Mouse (Mus musculus) left cerebral cortex, adult 9 months (tissue): ENCODE results near the gene Tmed4.

ENCODE experiments used
- DNase-seq, 2 experiments: peaks; one replicate each; pipeline ENCODE4 v3.0.0; 2022; ENCODE audit warnings: low spot score in 2 of 2

Gene Tmed4

DNA sequence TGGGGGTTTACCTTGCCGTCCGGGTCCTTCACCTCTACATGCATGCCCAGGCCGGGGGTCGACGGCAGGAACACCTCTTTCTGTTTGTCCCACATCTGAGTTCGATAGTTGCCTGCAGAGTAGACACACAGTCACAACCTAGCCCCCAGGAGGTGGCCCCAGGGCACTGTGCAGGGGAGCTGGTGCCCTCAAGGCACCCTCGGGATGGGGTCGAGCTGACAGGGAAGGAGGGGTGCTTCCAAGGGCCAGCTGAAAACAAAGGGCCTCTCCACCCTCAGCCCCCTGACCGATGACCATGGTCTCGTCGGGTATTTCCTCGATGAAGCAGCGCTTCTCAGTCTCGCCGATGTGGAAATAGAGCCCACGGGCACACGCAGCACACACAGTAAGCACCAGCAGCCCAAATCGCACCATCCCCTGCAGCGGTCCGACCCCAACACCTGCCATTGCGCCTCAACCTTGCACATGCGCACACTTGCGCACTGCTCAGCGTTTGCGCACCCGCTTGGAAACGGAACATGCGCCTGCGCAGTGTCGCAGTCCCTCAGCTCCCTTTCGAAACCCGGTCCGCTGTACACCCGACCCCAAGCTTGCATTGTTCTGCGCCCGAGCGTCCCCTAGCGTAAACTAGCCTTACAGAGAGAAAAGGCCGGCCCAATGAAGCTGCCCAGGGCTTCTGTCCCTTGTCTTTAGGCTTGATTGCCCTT, at the start of gene Tmed4:
Gene Tmed4, minus strand, starts transcription at position 484 of the 707 bp plus-strand sequence.
- peak; percentile 87 to 99 for DNase-seq

DNA sequence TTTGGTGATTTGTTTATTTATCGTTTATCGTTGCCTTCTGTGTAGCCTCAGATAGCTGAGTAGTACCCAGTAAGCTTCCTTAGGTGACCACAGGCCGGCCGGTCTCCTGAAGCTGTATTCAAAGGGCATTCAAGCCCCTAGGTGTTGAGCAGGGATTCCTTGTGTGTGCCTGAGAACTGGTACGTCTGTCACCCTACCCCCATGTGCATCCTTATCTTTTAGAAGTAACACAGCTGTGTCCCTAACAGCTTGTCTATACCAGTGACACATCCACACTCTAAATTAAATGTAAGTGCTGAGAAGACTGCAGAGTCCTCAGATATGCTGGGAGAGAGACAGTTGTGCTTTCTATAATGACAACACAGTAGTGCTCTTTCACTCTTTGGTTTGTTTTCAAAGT, 48.7 kb upstream of the Tmed4 start:
- DNase-seq: no peak

DNA sequence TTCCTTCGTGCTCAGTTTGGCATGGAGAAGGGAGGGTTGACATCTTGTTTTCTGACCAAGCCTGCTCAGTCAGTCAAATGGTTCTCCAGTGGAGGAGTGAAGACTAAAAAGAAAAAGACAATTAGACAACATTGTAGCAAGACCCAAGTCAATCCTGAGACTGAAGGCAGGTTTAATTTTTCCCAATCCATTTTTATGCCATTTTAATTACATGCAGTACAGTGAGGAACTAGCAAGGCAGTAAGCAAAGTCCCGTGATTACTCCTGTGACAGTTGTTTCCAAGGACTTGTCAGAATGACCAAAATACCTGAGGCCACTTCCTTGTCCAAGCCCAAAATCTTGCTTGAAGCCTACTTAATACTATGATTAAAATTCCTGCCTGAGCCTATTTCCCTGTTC, 47.4 kb upstream of the Tmed4 start:
- no peak for DNase-seq

GRCm38 (mm10) chr11:6319374-6319773, 44.7 kb upstream of the Tmed4 start:
- DNase-seq: no peak

GRCm38 (mm10) chr11:6318559-6318958, 43.9 kb upstream of the Tmed4 start:
- no peak for DNase-seq

- no peak for DNase-seq
These were observed 42.2 kb upstream of the Tmed4 start for GRCm38 (mm10) chr11:6316821-6317220.

DNA sequence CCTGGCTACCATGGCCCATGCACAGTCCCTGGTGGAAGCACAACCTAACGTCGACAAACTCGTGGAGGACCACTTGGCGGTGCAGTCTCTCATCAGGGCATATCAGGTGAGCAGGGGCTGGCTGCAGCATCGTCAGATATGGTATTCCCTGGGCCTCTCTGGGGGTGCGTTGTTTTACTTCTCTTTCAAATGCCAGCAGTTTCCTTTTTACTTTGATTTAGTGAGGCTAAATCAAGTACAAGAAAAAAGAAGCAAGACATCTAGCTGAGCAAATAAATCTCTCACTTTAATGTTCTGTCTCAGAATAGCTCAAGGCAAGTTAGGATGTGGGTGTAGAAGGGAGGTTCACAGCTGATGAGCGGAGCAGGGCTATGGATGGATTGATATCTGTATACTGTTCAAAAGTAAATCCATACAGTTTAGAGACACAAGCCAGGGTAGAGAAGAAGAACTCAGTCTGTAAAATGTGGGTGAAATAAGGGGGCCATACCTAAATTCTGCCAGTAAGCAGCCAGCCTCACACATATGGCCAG, 39.3 kb upstream of the Tmed4 start:
- peak in 1 of 2 experiments; percentile 14 for DNase-seq

- DNase-seq: no peak
These were observed 33.5 kb upstream of the Tmed4 start for GRCm38 (mm10) chr11:6308181-6308580.

DNA sequence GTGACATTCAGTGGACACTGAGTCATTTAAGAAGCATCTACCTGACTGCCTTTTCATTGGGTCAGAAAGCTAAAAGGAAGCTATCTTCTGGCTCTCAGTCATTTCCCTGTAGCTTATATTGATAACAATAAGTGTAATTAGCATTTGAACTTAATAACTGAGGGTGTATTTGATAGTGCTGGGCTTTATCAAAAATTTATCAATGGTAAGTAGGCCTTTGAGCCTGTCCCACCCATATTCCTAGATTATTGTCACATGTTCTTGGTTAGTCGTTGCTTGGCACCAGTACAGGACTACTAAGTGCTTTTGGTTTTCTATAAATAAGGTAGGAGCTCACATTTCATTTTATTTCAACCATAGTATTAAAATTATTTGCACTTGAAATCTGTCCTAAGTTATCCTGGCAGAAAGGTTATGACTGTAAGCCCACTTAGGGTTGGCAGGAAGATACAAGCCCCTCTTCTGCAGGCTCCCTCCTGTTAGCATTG, 31.3 kb upstream of the Tmed4 start:
- no peak for DNase-seq

- DNase-seq: no peak
These were observed 28.1 kb upstream of the Tmed4 start for GRCm38 (mm10) chr11:6302793-6303192.

DNA sequence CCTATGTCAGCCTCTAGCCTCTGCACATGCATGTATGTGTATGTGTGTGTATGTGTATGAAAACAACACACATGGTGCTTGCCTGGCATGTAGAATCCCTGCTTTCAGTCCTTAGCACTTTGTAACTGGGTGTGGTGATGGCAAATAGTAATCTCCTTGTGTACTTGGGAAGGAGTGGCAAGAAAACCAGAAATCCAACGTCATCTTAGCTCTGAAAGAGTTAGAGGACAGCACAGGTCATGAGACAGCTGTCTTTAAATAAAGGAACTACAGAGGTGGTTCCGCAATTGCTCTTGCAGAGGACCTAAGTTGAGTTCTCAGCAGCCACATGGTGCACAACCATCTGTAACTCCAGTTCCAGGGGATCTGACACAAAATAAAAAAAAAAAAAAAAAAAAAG, 24.8 kb upstream of the Tmed4 start:
- DNase-seq: no peak

DNA sequence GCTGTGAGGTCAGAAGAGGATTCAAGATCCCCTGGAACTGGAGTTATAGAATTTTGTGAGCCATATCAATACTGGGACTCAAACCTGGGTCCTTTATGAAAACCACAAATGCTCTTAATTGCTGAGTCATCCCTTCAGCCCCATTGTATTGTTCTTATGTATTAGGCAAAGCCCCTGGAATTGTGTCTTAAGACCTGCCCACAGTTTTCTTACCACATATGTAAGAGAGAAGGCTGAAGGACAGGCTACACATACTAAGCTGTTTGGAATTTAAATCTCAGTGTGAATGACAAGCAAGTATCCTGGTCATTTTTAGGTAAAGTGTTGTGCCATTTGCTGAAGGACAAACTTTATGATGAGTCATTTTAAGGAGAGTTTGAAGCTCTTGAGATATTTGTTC, 21.4 kb upstream of the Tmed4 start:
- no peak for DNase-seq

DNA sequence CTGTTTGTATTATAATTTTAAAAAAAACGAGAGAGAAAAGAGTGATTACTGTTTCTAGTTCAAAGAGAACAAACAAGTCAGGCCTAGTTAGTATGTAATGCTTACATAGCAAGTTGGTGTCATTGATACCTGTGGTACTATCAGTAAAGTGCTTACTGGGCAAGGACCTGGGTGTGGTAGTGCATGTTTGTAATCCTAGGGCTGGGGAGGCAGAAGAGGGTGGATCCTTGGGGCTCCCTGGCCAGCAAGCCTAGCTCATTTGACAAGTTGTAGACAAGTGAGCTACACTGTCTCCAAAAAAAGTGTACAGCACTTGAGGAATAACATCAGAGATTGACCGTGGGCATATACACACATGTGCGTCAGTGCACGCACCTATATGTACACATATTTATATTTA, 20.0 kb upstream of the Tmed4 start:
- DNase-seq: no peak

DNA sequence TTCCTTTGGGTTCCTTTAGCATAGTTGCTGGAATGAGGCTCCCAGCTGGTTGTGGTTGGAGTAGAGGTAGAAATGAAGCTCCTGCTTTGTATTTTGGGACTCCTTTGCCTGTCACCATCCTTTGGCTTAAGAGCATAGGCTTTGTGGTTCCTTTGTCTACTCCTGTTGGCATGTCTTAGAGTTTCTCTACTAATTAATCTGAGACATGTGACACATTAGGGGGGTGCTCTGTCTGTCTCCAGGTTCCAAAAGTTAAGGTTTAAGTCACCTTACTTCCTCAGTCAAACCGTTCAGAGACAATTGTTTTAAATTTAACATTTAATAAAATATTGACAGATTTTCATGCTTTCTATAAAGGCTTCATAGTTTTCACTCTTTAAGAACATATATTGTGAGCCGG, 18.9 kb upstream of the Tmed4 start:
- no peak for DNase-seq

DNA sequence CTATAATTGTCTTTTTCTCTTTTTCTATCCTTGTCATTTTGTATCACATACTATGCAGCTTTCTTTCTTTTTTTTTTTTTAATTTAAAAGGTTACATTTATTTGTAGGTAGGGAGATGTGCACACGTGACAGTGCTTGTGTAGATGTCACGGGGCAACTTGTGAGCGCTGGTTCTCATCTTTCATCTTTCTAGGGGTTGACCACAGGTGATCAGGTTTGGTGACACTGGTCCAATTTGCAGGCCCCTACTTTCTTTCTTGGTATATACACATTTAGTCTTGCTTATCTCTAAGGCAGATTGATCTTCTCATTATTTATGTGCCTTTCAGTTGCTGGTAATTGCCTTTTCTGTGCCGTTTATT, 18.3 kb upstream of the Tmed4 start:
- no peak for DNase-seq

- peak; percentile 70 to 80 for DNase-seq
These were observed 17.7 kb upstream of the Tmed4 start for GRCm38 (mm10) chr11:6292116-6292987.

- peak; percentile 92 to 98 for DNase-seq
These were observed 16.9 kb upstream of the Tmed4 start, which contains the start of gene Ogdh for GRCm38 (mm10) chr11:6291401-6292115. Gene Ogdh, plus strand, starts transcription at chr11:6291633.

DNA sequence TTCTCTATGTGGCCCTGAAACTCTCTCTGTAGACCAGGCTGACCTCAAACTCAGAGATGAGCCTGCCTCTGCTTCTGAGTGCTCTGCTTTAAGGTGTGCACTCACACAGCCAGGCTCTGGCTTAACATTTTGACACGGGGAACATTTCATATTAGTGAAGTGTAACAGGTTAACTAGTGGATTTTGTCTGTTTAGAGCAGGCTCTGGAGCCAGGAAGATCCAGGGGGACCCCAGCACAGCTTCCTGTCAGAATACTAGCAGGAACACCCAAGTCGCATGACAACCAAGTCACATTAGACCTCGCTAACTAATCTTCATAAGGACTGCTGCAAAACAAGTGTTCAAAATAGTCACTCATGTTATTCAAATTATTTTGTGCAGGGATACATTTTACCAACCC, 16.2 kb upstream of the Tmed4 start:
- DNase-seq: no peak

GRCm38 (mm10) chr11:6290138-6290537, 15.5 kb upstream of the Tmed4 start:
- no peak for DNase-seq

DNA sequence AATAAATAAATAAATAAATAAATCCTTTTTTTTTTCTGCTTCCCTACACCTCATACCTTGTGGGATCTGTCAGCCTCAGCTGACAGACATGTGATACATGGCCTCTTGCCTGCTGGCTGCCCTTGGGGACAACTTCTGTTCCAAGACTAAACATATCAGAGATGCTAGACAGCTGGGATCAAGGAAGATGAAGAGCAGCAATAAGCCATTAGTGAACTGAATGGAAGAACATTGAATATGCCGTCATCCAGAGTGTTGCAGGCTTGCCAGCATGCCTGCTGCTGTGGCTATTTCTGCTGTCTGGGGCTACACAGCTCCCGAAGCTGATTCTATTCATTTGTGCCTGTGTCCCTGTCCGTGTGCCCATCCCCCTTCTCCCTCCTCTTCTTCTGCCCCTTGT, 8.3 kb upstream of the Tmed4 start:
- DNase-seq: no peak

DNA sequence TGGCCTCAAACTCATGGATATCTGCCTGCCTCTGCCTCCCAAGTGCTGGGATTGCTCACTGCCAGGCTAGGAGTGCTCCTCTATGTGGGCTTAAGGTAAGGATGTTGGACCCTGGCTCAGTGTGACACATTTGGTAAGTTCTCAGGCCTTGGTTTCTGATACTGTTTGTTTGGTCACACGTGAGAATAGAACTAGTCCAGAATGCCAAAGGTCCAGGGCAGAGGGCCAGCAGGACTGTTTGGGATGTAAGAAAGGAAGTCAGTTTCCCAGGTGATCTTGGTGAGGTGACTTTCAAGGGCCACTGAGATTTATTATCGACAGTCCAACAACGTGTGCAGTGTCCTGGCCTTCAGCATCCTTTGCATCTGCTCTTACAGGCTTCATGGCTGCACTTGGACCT, 1.8 kb upstream of the Tmed4 start:
- no peak for DNase-seq

DNA sequence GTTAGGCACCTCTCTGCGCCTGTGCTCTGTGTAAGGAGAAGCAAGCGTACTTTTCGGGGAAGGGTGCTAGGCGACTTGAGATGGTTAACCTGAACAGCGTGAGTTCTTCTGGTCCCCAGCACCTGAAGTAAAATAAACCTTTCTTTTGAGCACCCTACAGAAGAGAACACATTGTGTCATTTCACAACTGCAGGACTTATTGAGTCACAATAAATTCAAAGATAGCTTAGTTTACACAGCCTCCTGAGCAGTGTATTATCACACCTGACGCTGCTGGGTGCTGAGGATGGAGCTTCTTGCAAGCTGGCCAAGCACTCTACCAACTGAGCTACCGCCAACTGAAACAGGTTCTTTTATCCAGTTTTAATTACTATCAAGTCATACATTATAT, 419 bp upstream of the Tmed4 start:
- no peak for DNase-seq
